Mouse (Mus musculus): ENCODE data around the gene Ttll8.

Gene Ttll8

DNA sequence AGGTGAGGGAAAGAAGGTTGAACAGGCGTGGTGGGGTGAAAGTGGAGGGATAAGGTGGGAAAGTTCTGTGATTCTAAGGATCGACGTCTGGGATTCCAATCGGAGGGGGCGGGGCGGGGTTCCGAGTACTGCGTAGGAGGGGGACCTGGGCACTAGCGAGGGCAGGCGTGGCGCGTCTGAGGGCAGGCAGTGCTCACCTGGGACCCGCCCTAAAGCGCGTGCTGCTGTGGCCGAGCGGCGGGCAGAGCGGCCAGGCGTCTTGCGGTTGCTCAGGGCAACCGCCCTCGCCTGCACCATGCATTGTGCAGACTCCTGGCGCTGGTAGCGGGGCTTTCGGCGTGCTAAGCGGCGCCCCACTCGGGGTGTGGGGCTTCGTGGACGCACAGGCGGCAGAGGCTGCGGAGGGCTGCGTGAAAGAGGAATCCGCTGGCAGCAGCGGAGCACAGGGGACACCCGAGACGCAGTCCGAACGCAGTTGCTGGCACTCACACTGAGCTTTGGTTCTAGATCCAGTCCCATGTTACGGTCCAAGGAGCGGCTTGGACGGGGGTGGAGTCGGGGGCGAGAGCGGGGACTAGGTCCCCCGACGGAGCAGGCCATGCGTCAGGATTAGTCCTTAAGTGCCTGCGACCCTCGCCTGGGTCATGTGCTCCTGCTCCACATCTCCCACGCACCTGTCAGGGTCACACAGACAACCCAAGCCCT, at the start of gene Ttll8:
Gene Ttll8, minus strand, starts transcription at position 51 of the 705 bp plus-strand sequence.
- no peak for DNase-seq (ENCODE audit: low read depth, low spot score)

DNA sequence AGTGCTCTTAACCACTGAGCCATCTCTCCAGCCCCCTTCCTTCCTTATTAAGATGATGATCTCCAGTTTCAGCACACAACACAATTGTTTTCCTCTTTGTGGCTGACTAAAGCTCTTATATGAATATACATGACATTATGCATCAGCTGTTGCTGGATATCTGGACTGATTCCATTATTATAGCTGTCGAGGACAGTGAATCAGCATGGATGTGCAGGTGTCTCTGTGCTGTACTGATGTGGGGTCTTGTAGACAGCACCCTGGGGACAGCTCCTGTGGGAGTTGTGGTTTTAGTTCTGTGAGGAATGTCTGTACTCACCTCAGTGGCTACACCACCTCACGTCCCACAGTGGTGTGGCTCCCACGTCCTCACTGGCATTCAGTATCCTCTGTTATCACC, 47.0 kb upstream of the Ttll8 start:
- no peak for DNase-seq (ENCODE audit: low read depth, low spot score)

DNA sequence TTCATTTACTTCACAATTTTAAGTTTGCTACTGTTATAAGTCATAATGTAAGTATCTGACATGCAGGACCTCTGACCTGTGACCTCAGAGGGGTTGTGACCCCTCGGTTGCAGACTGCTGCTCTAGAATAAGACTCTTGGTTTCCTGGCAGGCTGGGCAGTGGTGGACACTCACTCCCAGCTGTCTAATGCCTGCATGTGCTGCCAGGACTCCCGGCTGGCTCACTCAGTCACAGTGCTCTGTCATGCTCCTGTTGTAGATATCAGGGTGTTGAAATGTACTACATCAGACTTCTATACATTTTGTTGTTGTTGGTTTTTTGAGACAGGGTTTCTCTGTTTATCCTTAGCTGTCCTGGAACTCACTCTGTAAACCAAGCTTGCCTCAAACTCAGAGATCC, 46.1 kb upstream of the Ttll8 start:
- DNase-seq (ENCODE audit: low read depth, low spot score) = no peak

DNA sequence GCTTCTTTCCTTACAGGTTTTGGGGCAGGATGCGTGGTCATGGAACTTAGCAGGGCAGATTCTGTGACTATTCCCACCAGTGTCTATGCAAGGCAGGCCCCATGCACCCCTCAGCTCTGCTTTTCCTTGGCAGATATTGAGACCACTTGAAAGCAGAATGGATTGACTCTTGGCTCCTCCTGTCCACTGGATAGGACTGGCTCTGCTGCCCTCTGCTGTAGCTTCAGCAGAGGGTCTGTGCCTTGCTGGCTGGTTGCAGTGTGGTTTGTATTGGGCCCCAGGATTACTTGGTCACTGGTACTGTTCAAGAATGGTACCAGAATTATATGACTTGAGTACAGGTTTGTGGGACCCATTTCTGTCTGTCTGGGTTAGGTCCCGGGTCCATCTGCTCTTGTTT, 44.9 kb upstream of the Ttll8 start:
- peak; percentile 5 for DNase-seq (ENCODE audit: low read depth, low spot score)

DNA sequence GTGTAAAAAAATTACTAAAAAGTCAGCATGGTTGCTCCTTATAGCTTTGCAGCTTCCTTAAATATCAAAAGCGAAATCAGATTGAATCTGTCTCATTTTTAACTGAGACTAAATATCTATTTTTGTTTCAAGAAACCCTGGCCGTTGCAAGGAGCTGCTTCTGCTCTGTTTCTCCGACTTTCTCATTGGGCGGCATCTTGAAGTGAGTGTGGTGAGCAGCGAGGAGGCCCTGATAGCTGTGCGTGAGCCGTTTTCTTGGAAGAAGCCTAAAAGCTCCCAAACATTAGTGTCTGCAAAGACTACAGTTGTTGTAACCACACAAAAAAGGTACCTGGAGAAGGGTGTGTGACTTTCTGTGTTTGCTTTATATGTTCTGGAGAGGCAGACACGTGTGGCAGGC, 44.4 kb upstream of the Ttll8 start:
- no peak for DNase-seq (ENCODE audit: low read depth, low spot score)

DNA sequence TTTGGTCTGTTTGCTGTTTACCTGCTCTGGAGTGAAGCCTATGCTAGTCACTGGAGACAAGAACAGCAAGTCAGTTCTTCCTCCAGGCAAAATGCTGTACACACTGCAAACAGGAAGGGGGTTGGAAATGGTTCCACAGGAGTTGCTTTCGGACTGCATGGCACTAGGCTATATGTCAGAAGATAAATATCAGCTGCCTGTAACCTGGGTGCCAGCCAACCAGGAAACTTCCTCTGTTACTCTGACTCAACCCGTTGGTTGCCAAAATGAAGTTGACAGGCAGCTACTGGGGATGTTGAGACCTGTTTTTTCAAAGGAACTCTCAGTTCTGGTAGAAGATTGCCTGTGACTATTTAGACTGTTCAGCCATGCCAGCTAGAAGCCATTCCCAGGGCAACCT, 35.0 kb upstream of the Ttll8 start:
- no peak for DNase-seq (ENCODE audit: low read depth, low spot score)

DNA sequence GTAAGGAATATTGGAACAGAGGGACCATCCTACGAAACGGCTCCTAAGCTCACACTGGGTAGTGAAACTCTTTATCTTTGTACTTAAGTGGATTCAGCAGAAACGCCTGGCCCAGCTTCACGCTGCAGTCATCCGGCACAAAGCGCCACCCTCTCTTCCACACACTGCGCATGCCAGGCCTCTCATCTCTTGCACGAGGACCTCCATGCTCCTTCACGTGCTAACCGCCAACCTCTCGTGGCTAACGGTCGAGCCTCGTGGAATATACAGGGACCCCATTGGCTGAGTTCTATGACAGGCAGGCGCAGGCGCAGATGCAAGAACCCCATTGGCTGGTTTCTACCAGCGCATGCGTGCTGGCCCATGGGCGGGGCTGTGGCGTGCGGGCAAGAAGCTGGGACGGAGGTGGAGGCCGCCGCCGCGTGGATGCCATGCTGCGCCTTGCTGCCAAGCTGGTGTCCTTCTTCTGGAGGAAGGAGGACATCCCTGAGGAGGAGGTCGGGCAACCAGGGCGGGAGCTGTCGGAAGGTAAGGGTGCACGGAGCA, 28.4 kb upstream of the Ttll8 start, which contains the start of gene Mov10l1:
Gene Mov10l1, plus strand, starts transcription at position 376 of the 546 bp plus-strand sequence.
- no peak for DNase-seq (ENCODE audit: low read depth, low spot score)

DNA sequence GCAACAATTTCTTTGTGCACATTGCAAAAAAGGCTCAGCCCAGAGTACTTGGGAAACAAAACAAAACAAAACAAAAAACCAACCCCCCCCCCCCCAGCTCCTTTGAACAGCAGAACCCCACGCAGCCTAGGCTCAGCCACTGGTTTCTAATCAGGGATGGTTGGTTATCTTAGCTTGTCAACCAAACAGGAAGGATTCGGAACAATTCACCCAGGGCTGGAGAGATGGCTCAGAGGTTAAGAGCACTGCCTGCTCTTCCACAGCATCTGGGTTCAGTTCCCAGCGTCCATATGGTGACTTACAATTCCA, 24.9 kb upstream of the Ttll8 start:
- no peak for DNase-seq (ENCODE audit: low read depth, low spot score)

DNA sequence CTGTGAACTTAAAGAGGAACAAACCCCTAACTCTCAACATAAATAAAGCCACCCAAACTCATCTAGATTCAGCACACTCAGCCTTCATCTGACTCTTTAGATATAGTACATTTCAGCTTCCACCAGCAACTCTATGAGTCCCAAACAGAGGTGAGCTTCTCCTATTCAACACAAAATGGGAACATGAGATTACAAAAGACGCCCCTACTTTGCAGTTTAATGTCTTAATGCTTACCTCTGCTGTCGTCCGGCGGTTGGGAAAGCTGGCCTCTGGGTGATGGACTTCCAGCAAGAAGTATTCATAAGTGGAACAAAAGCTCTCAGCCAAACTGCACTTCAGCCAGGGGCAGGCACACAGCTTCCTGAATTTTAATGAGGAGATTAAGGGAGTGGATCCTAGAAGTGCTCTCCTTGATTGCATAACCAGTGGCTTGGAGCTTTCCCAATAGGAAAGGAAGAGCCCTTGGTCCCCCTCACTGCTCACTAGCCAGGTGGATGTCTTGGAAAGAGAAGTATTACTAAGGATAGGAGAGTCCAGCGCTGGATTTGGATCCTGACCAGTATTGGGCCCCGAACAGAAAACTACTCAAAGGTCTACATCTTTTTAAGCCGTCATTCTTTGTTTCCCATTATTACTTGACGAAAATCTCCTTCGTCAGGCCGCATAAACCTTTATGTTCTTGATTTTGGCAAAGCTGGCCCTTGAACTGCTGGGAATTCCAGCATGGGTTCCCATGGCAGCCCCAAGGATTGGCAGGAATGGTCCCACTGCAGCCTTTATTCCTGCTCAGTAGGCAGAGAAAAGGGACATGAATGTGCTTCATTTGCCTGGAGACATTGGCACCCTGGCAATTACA, 24.3 kb upstream of the Ttll8 start, which contains the start of gene Mlc1:
Gene Mlc1, minus strand, starts transcription at position 727 of the 857 bp plus-strand sequence.
- DNase-seq (ENCODE audit: low read depth, low spot score) = no peak

DNA sequence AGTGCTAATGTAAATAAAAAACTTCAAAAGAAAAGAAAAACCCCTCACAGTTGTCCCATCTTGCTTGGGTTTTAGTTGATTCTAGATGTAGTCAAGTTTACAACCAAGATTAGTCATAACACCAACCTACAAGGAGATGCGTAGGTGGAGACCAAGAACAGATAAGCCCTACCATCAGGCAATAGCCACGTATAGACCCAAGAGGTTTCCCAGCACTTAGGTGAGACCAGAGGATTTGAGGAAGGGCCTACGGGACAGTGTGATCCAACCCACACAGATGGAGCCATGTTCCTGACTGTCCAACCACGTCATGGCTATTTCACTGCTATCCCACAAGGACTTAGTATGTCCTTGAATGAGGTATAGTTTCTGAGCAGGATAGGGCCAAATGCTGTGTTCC, 18.1 kb upstream of the Ttll8 start:
- no peak for DNase-seq (ENCODE audit: low read depth, low spot score)

DNA sequence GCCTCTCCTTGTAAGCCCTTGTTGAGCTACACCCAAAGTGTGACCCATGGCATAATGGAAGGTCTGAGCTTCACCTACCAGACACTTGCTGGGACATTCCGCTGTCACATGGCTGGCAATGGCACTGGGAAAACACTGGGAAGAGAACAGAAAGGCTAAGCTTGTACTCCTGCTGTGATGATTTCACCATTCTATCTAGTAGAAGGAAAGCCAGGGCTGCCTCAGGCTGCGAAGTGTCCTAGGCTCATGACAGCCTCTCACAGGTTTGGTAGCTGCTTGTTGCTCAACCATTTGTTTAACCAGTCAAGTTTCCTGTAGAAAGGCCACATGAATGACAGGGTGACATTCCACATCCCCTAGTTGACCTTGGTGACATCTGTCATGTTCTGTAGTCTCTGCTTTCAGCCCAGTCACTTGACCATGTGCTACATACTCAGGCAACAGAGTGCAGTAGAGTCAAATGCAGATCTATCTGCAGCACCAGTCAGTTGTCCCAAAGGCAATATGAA, 9.9 kb upstream of the Ttll8 start:
- DNase-seq (ENCODE audit: low read depth, low spot score) = no peak

DNA sequence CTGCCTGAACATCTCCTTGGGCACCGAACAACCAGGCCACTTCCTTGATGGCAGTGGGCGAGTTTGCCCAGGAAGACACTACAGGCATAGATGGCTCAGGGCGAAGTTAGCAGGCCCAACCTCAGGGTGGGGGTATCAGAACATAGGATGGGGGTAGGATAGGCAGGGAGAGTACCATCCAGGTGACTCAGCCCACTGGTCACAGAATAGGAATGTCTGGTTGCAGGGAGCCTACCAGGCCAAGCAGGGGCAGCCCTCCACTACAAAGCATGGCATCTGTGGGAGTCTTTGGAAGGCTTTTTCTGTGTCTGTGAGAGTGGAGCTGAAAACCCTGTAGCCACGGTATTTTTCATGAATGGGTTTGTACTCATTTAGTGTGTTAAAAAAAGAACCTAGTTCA, 3.3 kb upstream of the Ttll8 start:
- DNase-seq (ENCODE audit: low read depth, low spot score) = no peak

DNA sequence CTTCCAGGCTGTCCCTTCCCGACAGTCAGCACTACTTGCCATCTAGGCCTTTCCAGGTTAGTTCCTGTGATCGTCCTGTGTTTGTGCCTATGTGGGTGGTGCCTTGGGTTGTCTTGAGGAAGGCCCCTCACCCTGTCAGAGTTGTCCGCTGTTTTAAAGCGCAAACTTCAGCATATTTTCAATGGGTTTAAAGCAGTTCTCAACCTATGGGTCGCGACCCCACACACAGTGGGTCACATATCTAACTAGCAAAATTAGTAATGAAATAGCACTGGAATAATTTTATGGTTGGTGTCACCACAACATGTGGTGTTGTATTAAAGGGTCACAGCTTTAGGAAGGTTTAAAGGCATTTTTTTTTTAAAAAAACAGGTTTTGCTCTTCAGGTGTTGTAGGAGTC, 1.1 kb upstream of the Ttll8 start:
- no peak for DNase-seq (ENCODE audit: low read depth, low spot score)

DNA sequence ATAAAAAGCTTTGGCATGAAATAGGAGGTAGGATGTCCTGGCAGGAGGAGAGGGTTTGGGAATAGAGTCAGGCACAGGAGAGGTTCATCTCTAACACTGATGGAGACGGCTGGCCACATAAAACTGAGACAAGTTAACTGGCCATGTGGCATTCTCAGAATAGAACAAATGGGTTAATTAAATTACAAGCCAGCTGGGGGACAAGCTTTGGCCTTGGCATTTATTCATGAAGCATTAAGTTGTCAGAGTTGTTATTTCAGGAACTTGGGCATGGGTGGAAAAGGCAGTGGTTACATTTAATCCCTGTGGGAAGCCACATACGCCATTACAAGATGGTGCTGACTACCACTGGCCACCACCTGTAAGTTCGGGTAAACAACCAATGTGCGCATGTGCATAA, 3.0 kb downstream of the Ttll8 start:
- no peak for DNase-seq (ENCODE audit: low read depth, low spot score)

DNA sequence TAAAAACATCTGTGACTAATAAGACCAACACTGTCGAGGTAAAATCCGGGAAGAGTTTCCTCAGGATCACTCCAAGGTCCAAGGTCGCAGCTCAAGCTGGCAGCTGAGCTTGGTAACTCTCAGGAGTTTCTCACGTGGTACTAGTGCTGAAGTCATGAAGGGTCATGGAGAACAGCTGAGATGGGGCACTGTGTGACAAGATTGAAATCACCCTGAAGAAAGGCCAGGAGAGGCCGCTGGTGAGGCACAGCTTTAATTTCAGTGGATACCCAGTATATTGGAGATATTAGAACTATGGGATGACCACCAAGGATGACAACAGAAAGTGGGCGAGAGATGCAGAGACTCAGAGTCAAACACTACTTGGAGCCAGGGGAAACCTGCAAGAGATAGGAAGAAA, 7.4 kb downstream of the Ttll8 start:
- no peak for DNase-seq (ENCODE audit: low read depth, low spot score)

DNA sequence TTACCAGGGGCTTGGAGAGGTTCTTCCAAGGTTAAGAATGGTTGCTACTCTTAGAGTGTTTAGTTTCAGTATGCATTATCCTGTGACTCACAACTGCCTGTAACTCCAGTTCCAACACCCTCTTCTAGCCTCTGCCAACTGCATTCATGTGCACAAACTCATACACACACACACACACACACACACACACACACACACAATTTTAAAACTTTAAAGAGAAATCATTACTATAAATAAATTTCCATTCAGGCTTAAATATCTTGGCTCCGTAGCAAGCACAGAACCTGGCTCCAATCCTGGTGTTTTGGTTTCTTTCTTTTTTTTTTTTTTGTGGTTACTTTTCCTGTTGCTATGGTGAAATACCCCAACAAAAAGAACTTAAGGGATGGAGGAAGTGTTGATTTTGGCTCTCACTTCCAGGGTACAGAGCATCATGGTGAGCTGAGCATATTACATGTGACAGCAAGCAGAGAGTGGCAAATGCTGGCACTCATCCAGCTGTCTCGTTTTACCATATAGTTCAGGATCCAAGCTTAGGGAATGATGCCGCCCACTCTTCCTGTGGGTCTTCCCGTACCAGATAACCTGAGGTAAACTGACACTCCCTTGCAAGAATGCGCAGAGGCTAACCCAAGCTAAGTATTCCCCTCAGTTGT, 10.2 kb downstream of the Ttll8 start:
- no peak for DNase-seq (ENCODE audit: low read depth, low spot score)

DNA sequence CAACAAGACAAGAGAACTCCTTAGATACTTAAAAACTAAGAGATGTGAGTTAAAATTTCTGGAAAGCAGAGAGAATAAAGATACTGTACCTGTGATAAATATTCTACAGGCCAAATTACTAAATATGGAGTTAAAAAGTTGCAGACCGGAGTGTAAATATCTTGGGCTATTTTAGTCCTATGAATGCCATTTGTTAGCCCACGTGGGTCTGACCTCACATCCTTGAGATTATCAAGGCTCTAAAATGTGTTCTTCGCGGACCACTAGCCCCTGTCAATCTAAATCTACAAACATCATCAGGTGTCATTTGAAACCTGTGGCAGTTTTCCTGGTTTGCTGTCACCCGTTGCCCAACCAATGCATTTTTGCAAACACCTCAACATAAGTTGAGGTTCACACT, 11.4 kb downstream of the Ttll8 start:
- DNase-seq (ENCODE audit: low read depth, low spot score) = no peak

DNA sequence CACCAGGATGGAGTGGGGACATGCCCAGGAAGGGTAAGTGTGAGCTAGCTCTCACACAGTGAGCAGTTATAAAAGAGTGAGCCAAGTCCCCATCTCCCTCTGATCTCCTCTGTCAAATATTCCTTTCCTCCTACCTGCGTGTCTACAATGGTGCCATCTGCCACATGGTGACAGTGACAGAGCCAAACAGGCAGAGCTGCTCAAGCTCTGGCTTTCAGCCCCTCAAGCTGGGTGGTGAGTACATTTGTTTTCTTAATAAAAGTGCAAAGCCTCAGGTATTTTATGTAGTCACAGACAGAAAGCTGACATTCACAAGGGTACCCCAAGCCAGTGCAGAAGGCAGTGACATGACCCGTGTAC, 16.9 kb downstream of the Ttll8 start:
- DNase-seq (ENCODE audit: low read depth, low spot score) = no peak

DNA sequence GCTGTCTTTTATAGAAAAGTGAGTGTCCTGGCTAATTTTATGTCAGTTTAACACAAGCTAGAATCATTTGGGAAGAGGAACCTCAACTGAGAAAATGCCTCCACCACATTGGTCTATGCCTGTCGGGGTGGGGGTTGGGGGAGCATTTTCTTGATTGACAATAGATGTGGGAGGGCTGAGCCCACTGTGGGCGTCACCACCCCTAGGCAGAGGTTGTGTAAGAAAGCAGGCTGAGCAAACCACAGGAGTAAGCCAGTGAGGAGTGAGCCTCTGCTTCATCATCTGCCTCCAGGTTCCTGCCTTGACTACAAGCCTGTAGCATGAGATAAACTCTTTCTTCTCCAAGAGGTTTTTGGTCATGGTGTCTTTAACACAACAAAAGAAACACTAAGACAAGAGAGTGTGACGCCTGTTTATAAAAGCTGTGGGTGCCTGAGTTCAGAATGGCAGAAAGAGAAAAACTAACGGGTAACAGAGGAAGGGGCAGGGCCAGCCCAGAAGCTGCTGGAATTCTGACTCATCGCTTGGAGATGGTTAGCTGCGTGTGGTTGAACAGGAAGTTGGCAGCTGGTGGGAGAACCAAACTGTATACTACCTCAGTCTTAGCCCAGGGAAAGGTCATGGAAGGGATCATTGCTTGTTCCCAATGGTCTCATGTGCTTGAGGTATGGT, 17.5 kb downstream of the Ttll8 start:
- DNase-seq (ENCODE audit: low read depth, low spot score) = no peak

DNA sequence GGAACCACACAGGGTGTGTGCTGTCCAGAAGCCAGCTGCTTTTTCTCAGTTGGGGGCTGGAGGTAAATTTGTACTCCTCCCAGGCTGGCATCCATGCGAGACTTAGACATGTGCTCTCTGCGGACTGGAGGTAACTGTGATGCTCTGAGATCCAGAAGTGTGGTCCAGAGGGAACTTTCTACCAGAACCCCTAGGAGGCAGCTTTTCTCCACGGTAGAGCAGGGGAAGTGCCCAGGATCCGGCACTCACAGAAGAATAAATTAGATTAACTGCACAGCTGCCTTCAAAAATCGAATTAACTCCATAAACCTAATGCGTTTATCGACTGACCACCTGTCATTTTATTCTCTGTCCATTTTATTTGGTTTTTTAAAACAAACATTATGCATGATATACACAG, 20.1 kb downstream of the Ttll8 start:
- no peak for DNase-seq (ENCODE audit: low read depth, low spot score)

DNA sequence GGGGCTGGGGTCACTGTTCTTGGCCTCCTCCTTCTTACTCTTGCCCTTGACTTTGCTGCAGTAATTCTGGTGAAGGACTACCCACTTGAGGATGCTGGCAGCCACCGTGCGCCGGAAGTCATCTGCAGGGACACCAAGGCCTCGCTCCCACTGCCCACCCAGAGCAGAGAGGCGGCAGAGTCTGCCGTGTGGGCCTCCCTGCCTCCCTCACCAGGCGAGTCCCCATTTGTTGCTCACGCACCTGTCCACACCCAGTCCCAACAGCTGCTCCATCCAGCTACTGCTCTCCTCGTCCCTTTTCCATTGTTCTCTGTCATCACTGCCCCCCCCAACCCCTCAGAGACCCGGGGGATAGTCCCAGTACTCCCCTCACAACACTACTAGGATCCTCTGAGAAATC, 21.6 kb downstream of the Ttll8 start:
- DNase-seq (ENCODE audit: low read depth, low spot score) = no peak

DNA sequence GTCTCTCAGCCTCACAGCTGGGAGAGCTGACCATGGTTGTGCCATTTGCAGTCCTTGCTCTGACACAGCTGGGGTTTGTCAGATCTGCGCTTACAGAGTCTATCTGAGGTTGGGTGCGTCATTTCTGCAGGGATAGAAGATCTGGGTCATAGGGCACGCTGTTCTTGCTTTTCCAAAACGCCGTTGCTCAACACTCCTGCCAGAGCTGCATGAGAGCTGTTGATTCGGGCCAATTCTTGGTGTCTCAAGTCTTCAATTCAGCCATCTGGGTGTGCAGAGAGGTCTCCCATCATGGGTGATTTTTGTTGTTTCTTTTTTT, 32.3 kb downstream of the Ttll8 start:
- DNase-seq (ENCODE audit: low read depth, low spot score) = no peak
